Mouse (Mus musculus): ENCODE data around the gene Myl12a. TPM values are rescaled to one million over a fixed set of nuclear protein-coding genes. Genes with fewer than 3 reads are reported as not detected.
A peak's percentile ranks its signal among the peaks of the same experiment; 100 is the strongest.

Gene Myl12a
- total and polyA plus RNA-seq, 2 experiments from 2014 or later, result 429 to 817 TPM

DNA sequence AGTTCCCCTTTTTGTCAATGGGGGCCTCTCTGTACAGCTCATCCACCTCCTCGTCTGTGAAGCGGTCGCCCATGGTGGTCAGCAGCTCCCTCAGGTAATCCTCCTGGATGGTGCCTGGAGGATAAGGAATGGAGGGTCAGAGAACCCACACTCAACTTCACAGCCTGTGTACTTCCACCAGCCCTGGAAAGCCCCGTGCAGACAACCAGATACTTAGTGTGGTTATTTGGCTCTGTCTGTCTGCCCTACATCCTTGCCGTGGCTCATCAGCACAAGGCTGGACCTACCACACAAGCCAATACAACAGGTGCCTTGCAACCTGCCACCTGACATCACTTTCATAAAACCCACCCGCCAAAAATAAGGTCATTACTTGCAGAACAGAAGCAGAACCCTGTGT is 8.0 kb downstream of the Myl12a start:
- no peak for ATAC-seq (ENCODE audit: insufficient read depth, low read depth)
- DNase-seq (ENCODE audit: low spot score), result no peak
- Histone ChIP-seq H3K4me1 (ENCODE audit: control insufficient read depth, insufficient read depth) (peaks cover 53% of the 10 kb centered on the region), H3K27ac (ENCODE audit: low read depth) (peak overlapping the region; percentile 94), H3K27me3 (ENCODE audit: control insufficient read depth, insufficient read depth, low read length) (no peaks in the 10 kb centered on the region), H3K4me3 (ENCODE audit: low read depth, low read length) (no peak overlapping the region), H3K36me3 (replicated peaks; ENCODE audit: control insufficient read depth, insufficient read depth, low read length) (peaks cover 47% of the 10 kb centered on the region), H3K9me3 (replicated peaks; ENCODE audit: control insufficient read depth, low read length) (no peaks in the 10 kb centered on the region), H3K9ac (replicated peaks; ENCODE audit: low read depth, low read length) (no peak overlapping the region), H3K4me2 (ENCODE audit: low read depth, low read length) (no peak overlapping the region)
- 58% methylated on average over 6 of the region's 6 CpGs for WGBS
- TF ChIP-seq CTCF (IDR thresholded peaks at IDR 0.05; ENCODE audit: low read depth) (no peak), EP300 (IDR thresholded peaks at IDR 0.05; ENCODE audit: low read depth) (no peak)

DNA sequence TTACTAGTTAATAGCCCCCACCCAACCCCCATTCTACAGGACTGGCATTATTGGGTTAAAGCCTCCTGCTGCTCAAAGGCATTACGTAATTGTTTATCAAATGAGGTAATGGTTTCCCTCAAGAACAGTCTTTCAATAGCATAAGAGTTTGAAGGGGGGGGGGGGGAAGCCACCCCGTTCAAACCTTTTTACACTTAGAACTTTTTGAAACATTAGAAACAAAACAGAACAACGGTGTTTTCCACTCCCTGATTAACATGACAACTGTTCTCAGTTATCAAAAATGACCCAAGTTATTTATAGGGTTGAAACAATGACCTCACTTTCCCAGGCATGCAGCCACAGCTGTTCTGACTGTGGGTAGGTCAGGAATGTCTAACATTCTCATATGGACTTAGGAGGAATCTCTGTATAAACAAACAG is 9.3 kb downstream of the Myl12a start:
- DNase-seq (ENCODE audit: low spot score) (peak; percentile 93), ATAC-seq (ENCODE audit: insufficient read depth, low read depth) (peak; percentile 67)
- Histone ChIP-seq H3K9ac (replicated peaks; ENCODE audit: low read depth, low read length) (peak overlapping the region; percentile 41; the same call in 1 of the 2 replicates), H3K4me2 (ENCODE audit: low read depth, low read length) (no peak overlapping the region; the same call in 1 of the 2 replicates), H3K27me3 (ENCODE audit: control insufficient read depth, insufficient read depth, low read length) (no peaks in the 10 kb centered on the region), H3K36me3 (replicated peaks; ENCODE audit: control insufficient read depth, insufficient read depth, low read length) (peaks cover 50% of the 10 kb centered on the region), H3K4me3 (ENCODE audit: low read depth, low read length) (no peak overlapping the region), H3K27ac (ENCODE audit: low read depth) (peak overlapping the region; percentile 94), H3K4me1 (ENCODE audit: control insufficient read depth, insufficient read depth) (peaks cover 58% of the 10 kb centered on the region), H3K9me3 (replicated peaks; ENCODE audit: control insufficient read depth, low read length) (no peaks in the 10 kb centered on the region)
- TF ChIP-seq CTCF (IDR thresholded peaks at IDR 0.05; ENCODE audit: low read depth) (no peak), EP300 (IDR thresholded peaks at IDR 0.05; ENCODE audit: low read depth) (peak; percentile 78)
- WGBS, result 2% methylated on average over 3 of the region's 3 CpGs

DNA sequence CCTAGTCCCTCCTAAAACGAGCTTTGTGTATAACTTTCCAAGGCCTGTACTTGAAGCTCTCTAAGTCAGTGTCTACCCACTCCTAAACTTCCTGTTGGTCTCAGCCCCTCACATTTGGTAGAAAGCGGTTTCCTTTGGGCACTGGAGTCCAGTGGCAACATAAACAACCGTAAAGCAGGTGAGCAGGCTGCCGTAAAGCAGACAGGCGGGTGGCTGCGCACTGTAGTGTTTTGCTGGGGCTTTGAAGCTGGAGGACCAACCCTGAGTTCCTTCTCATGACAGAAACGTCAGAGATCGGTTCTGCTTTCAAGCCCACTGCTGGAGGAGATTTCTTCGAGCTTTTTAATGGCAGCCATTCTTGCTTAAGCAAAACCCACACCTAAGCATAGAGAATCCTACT is 10.0 kb downstream of the Myl12a start:
- H3K4me2 ChIP-seq (ENCODE audit: low read depth, low read length), result no peak overlapping the region
- H3K4me3 ChIP-seq (ENCODE audit: low read depth, low read length), result no peak overlapping the region
- H3K27me3 ChIP-seq (ENCODE audit: control insufficient read depth, insufficient read depth, low read length), result no peaks in the 10 kb centered on the region
- H3K9ac ChIP-seq (replicated peaks; ENCODE audit: low read depth, low read length), result no peak overlapping the region
- no peaks in the 10 kb centered on the region for H3K9me3 ChIP-seq (replicated peaks; ENCODE audit: control insufficient read depth, low read length)
- peaks cover 53% of the 10 kb centered on the region for H3K4me1 ChIP-seq (ENCODE audit: control insufficient read depth, insufficient read depth)
- 69% methylated on average over 9 of the region's 9 CpGs for WGBS
- no peak for TF ChIP-seq CTCF (IDR thresholded peaks at IDR 0.05; ENCODE audit: low read depth)
- H3K36me3 ChIP-seq (replicated peaks; ENCODE audit: control insufficient read depth, insufficient read depth, low read length), result peaks cover 50% of the 10 kb centered on the region
- peak overlapping the region; percentile 94 for H3K27ac ChIP-seq (ENCODE audit: low read depth)
- ATAC-seq (ENCODE audit: insufficient read depth, low read depth) (no peak), DNase-seq (ENCODE audit: low spot score) (no peak)

DNA sequence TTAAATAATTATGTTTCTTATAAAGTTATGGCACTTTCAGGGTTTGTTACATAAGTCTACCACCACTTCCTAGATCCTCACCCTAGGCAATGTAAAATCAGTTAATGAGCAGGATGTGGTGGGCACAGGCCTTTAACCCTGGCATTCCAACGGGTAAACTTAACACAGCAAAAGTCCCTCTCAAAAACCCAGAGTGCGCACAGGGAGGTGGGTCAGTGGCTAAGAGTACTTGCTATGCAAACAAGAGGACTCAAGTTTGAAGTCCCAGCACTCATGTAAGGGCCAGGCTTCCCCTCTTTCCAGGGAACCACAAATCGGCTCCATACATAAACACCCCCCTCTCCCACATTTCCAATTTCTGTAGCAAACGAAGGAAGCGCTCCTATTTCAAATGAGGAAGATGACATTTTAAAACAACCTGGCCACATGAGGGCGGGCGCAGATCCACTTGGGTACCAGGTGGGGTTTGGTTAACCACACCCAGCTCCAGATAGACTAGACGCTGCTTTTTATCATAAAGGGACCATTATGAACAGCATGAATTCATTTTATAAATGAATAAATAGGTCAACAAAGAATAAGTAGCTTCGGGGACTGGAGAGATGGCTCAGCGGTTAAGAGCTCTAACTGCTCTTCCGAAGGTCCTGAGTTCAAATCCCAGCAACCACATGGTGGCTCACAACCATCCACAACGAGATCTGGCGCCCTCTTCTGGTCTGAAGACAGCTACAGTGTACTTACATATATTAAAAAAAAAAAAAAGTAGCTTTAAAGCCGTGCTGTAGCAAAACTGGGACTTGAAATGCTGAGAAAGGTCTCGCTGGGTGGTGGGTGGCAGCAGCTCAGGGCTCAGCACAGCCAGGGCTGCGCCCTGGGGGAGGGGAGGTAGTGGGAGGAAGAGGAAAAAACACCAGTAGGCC is 10.7 kb downstream of the Myl12a start:
- Histone ChIP-seq H3K36me3 (replicated peaks; ENCODE audit: control insufficient read depth, insufficient read depth, low read length) (peaks cover 51% of the 10 kb centered on the region), H3K27ac (ENCODE audit: low read depth) (peak overlapping the region; percentile 94), H3K4me3 (ENCODE audit: low read depth, low read length) (no peak overlapping the region), H3K4me1 (ENCODE audit: control insufficient read depth, insufficient read depth) (peaks cover 53% of the 10 kb centered on the region), H3K9me3 (replicated peaks; ENCODE audit: control insufficient read depth, low read length) (no peaks in the 10 kb centered on the region), H3K4me2 (ENCODE audit: low read depth, low read length) (no peak overlapping the region; the same call in 1 of the 2 replicates), H3K9ac (replicated peaks; ENCODE audit: low read depth, low read length) (no peak overlapping the region), H3K27me3 (ENCODE audit: control insufficient read depth, insufficient read depth, low read length) (no peaks in the 10 kb centered on the region)
- peak; percentile 8 for DNase-seq (ENCODE audit: low spot score)
- ATAC-seq (ENCODE audit: insufficient read depth, low read depth), result no peak
- TF ChIP-seq EP300 (IDR thresholded peaks at IDR 0.05; ENCODE audit: low read depth) (no peak), CTCF (IDR thresholded peaks at IDR 0.05; ENCODE audit: low read depth) (peak; percentile 30; the same call in 1 of the 2 replicates)
- 78% methylated on average over 16 of the region's 16 CpGs for WGBS

DNA sequence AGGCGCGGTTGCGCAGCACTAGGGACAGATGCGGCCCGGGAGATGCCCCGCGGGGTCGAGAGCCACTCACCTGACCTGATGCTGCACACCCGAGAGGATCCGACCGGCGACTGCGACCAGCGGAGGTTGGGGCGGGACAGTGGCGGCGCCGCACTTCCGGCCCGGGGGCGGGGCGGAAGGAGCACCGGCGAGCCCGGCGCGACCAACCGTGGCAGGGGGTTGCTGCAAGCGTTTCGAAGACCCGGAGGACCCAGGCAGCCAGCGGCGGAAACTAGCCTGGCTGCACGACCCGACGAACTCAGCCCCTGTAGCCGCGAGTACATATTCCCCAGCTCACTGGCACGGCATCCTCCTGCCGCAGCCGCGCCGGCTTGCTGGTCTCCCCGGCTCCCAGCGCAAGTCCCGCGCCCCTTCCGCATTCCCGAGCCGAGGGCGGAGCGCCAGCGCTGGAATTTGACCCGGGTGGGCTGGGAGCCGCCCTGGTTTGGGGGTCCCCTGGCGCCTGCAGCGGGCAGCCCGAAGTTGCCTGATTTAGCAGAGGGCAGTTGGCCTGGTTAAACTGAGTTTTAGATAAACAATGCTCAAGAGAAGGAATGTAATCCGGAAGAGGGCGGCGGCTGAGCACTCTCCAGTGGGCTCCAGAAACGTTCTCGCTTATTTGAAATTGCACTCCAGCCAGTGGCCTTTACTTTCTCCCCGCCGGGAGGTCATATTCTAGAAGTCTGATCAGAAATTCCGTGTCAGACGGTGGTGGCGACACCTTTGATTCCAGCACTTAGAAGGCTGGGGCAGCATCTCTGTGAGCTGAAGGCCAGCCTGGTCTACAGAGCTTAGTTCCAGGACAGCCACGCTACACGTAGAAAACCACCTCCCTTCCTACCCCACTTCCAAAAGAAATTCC is 12.0 kb downstream of the Myl12a start:
- Histone ChIP-seq H3K27me3 (ENCODE audit: control insufficient read depth, insufficient read depth, low read length) (no peaks in the 10 kb centered on the region), H3K9me3 (replicated peaks; ENCODE audit: control insufficient read depth, low read length) (no peaks in the 10 kb centered on the region), H3K4me3 (ENCODE audit: low read depth, low read length) (peak overlapping the region; percentile 63), H3K36me3 (replicated peaks; ENCODE audit: control insufficient read depth, insufficient read depth, low read length) (peaks cover 53% of the 10 kb centered on the region), H3K4me2 (ENCODE audit: low read depth, low read length) (peak overlapping the region; percentile 69), H3K9ac (replicated peaks; ENCODE audit: low read depth, low read length) (peak overlapping the region; percentile 59), H3K27ac (ENCODE audit: low read depth) (peak overlapping the region; percentile 94), H3K4me1 (ENCODE audit: control insufficient read depth, insufficient read depth) (peaks cover 47% of the 10 kb centered on the region)
- no peak for TF ChIP-seq CTCF (IDR thresholded peaks at IDR 0.05; ENCODE audit: low read depth)
- peak; percentile 86 for TF ChIP-seq EP300 (IDR thresholded peaks at IDR 0.05; ENCODE audit: low read depth)
- DNase-seq (ENCODE audit: low spot score), result peak; percentile 75
- 1% methylated on average over 66 of the region's 70 CpGs for WGBS
- ATAC-seq (ENCODE audit: insufficient read depth, low read depth), result peak; percentile 79

Data from heart, postnatal 0 days (tissue).